Mouse (Mus musculus): Measurements from ENCODE around the gene Adamtsl1.

DNA sequence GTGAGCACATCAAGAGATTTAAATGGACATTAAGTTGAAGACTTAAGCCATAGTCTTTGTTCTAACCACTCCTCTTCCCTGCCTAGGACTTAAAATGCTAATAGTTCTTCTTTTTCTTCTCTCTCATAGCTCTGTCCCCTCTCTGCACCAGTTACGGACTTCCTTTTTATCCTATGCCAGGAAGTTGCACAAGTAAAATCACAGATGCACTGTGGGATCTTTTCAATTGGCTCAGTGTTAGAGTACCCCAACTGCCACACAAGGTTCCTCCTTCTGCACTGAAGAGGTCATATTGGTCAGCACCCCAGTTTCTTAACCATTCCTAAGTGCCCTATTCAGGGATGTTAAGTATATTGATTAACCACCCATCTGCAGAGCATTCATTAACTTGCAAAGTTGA, 15.9 kb downstream of the Adamtsl1 start:
- TF ChIP-seq CTCF (IDR thresholded peaks at IDR 0.05; ENCODE audit: low read depth, low read length) (no peak), TAL1 (conservative IDR thresholded peaks at IDR 0.05; ENCODE audit: low read depth, low read length) (no peak), POLR2AphosphoS5 (IDR thresholded peaks at IDR 0.05; ENCODE audit: insufficient replicate concordance, low read depth, low read length) (no peak), GATA1 (IDR thresholded peaks at IDR 0.05; ENCODE audit: borderline replicate concordance, low read length) (no peak), GATA2 (IDR thresholded peaks at IDR 0.05; ENCODE audit: borderline replicate concordance, low read depth, low read length) (no peak)

Measured in G1E (cell line).